Mouse (Mus musculus) cerebellum, adult 11-12 months (tissue): ENCODE data around the gene Rexo2.
"Not testable (repeated sequence)": the region's sequence is repeated elsewhere in the genome, so short reads cannot be mapped to it uniquely, and the experiment has no call there.

Experiments used
- DNase-seq: peaks from one replicate; pipeline ENCODE4 v3.0.0; 2022

Gene Rexo2

DNA sequence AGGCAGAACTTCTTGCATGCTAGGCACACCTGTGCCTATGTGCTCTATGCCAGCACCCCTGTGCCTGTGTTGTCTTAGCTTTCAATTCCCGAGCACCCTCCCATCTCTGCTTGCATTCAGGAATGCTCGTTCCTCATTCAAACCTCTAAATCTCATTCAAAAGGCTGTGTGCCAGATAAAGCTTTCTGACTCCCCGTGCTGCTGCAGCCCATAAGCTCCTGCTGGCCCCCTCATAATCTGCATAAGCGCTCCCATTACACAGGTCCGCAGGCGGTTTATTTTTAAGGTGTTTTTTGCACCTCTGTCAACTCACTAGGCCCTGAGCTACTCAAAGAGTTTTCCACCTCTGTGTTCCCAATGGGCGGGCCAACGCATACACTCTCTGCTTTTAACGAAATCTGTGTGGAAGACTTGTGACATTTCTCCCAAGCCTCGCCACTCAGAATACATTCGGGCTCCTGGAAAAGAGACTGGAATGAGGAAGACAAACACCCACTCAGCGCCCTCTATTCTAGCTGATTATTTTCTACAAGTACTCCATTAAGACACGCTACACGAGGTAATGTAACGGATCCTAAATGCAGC, 7.9 kb downstream of the Rexo2 start:
- DNase-seq, result no peak

- DNase-seq, result not testable (repeated sequence)
Observed at GRCm38 (mm10) chr9:48467471-48467870, 13.0 kb downstream of the Rexo2 start.

DNA sequence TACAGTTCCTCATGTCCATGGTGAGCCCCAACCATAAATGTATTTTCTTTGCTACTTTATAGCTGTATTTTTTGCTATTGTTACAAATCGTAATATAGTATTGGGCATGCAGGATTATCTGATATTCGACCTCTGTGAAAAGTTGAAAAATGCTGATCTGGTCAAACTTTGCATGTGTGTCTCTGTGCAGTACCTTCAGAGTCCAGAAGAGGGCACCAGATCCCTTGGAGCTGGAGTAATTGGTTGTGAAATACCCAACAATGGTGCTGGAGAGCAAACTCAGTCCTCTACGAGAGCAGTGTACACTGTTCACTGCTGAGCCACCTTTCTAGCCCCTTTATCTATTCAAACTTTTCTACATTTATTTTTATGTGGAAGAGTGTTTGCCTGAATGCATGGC, 13.6 kb downstream of the Rexo2 start:
- DNase-seq, result no peak

- no peak for DNase-seq
Observed at GRCm38 (mm10) chr9:48465671-48466070, 14.8 kb downstream of the Rexo2 start.

GRCm38 (mm10) chr9:48461545-48461944, 18.9 kb downstream of the Rexo2 start:
- DNase-seq, result no peak

DNA sequence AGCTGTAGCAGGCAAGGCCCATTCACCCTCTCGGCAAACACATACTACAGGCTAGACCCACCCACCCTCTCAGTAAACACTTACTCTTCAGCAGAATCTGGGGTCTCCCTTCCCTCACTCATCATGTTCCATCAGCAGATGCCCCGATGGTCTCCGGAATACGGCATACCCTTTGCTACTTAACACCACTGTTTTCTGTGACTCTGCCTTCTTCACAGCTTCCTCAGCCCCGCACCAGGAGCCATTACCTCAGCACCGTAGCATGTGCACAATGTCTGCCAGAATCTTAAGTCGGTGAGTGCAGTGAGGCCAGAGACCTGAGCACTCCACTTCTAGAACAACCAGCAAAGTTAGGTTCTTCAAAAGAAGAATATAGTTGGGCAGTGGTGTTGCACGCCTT, 19.7 kb downstream of the Rexo2 start:
- no peak for DNase-seq

- no peak for DNase-seq
Observed at GRCm38 (mm10) chr9:48459391-48459790, 21.0 kb downstream of the Rexo2 start.

DNA sequence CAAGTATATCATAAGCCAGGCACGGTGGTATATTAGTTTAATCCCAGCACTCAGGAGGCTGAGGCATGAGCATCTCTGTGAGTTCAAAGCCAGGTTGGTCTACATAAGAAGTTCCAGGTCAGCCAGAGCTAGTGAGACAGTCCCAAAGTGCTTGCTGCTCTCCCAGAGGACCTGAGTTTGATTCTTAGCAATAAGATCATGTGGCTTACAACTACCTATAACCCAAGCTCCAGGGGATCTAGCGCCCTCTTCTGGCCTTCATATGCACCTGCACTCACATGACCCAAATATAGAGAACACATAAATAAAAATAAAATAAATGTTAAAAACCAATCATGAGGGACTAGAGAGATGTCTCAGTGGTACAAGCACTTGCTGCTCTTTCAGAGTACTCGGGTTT, 21.5 kb downstream of the Rexo2 start:
- no peak for DNase-seq

GRCm38 (mm10) chr9:48455961-48456360, 24.5 kb downstream of the Rexo2 start:
- DNase-seq, result no peak

DNA sequence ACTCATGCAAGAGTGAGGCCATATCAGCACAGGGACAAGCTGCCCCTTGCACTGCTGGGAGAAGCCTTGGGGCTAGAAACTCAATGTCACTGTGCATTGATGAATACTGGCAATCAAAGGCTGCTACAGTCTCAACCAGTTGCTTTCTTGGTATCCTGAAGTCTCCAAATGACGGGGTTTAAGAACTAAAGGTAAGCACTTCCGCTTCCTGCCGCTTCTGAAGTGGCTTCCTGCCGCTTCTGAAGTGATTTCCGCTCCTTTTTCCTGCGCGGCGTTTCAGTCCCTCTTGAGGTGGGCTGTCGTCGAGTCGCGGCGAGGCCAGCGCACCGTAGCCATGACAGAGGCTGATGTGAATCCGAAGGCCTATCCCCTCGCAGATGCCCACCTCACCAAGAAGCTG, 30.4 kb downstream of the Rexo2 start:
- no peak for DNase-seq

DNA sequence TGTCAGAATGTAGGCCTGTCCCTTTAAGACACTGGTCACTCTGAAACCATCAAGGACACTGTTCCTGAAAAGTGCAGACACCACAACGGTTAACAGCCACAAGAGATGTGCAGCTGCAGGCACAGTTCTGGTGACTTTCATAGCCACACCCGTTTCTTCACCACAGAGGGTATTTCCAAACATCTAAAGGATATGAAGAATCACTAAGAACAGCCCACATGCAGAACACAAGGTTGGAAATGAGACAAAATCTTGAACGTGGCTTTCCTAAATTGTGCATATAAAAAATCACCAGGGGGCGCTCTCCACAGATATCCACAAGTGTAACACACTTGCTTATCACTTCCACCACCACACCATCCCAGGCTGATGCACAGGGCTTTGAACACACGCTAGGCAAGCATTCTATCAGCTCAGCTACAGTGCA, 32.6 kb downstream of the Rexo2 start:
- no peak for DNase-seq

DNA sequence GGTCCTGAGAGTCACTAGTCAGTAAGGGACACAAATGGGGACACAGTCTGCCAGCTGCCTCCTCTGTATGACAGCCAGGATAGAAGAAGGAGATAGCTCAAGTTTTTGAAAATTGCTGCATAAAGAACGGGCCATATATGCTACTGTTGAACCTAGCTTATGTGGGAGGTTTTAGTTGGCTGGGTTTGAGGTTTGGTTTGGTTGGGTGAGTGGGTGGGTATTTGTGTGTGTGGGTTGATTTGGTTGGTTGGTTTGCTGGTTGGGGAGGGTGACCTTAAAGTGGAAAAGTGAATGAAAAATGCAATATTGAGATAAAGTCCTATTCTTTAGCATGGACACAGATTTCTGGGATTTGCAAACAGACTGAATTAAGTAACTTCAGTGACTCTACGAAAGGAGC, 35.6 kb downstream of the Rexo2 start:
- DNase-seq, result no peak

GRCm38 (mm10) chr9:48443873-48444272, 36.5 kb downstream of the Rexo2 start:
- no peak for DNase-seq

GRCm38 (mm10) chr9:48432449-48432848, 48.0 kb downstream of the Rexo2 start:
- no peak for DNase-seq

GRCm38 (mm10) chr9:48427176-48427575, 53.2 kb downstream of the Rexo2 start:
- DNase-seq, result no peak

DNA sequence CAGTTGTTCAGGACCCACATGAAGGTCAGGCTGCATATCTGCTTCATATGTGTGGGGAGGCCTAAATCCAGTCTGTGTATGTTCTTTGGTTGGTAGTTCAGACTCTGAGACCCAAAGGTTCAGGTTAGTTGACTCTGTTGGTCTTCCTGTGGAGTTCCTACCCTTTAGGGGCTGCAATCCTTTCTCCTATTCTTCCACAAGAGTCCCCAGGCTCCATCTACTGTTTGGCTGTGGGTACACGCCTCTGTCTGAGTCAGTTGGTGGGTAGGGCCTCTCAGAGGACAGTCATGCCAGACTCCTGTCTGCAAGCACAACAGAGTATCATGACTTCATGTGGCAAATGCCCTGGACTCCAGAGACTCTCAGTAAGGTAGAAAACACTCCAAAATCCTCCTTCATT, 57.2 kb downstream of the Rexo2 start:
- no peak for DNase-seq

DNA sequence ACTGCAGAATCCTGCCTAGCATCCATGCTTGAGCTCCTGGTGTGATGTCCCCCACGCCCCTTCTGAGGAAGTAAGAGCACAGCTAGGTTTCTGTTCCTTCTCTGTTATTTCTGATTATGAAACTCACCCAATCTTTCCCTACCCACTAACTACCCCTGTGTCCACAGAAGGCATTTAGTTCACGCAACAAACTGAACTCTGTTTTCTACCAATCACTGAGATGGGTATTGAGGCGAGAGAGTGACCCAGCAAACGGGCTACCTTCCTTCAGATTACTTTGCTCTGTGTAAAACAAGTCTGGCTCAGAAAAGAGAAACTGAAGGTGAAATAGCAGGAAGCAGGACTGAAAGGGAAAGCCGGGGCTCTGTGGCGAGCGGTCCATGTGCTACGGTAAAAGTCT, 58.0 kb downstream of the Rexo2 start:
- DNase-seq, result no peak

DNA sequence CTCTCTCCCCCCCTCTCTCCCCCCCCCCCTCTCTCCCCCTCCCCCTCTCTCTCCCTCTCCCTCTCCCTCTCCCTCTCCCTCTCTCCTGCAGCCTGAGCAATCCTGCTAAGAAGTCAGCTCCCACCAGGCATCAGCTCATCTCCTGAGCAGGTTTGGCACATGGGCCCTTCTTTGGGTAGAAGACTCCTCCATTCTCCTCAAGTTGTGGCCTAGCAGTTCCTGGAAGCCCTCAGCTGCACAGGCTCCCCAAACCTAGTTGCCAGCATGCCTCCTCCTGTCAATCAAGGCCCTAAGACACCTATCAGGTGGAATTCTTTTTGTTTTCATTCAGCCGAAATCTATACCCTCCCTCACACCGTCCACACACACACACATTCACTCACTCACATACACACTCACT, 58.9 kb downstream of the Rexo2 start:
- no peak for DNase-seq

DNA sequence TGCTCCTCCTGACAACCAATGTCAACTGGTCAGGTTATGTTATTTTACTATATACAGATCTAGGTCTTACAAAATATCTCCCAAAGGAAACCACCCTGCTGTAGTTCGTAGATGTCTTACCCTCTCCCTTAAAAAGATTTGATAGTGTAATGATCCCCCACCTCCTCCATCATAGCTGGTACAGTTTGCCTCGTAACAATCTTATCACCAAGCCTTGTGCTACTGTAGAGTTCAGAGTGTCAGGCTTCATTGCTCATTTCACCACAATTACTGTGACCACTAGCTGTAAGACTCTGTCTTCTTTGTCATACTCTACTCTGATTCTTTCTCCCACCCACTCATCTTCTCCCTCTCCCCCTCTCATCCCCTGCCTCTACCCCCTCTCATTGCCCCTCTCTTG, 59.4 kb downstream of the Rexo2 start:
- no peak for DNase-seq

DNA sequence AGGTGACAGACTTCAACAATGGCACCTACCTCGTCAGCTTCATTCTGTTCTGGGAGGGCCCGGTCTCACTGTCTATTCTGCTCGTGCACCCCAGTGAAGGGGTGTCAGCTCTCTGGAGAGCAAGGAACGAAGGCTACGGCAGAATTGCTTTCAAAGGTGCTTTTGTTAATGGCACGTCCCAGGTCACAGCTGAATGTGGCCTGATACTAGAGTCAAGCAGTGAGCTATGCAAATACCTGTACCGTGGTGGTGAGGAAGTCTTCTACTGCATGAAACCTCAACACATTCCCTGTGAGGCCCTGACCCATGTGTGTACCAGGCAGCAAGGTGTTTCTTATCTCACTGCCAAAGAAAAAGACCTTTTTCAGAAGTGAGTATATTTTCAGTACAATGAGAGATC, 60.0 kb downstream of the Rexo2 start:
- DNase-seq, result no peak

DNA sequence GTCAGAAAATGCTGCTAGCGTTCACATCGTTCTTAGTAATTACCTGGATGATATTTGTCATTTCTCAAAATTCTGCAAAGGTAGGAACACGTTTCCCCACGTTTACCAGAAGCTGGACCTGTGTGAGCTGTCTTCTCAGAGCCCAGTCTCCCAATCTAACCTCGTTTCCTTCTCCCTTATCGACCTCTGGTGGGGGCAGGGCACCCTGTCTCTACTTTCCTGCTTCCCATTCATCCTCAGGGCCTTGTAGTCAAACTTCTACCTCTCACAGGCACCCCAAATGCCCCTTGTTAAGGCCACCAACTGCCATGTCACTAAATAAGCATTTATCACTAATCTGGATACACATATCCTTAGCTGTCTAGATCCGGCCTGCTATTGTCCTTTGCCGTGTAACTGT, 61.6 kb downstream of the Rexo2 start:
- no peak for DNase-seq
